Mouse (Mus musculus) ovary, postnatal 36 days (tissue): ENCODE data around the gene Acot12.

Source experiments
- DNase-seq: peaks from one replicate; pipeline ENCODE4 v3.0.0; 2022; ENCODE audit warnings: low spot score, mixed read lengths

Acot12 gene

GRCm38 (mm10) chr13:91741280-91742047, at the start of gene Acot12:
Acot12 (plus strand) TSS chr13:91741512.
- peak; percentile 46 for DNase-seq

DNA sequence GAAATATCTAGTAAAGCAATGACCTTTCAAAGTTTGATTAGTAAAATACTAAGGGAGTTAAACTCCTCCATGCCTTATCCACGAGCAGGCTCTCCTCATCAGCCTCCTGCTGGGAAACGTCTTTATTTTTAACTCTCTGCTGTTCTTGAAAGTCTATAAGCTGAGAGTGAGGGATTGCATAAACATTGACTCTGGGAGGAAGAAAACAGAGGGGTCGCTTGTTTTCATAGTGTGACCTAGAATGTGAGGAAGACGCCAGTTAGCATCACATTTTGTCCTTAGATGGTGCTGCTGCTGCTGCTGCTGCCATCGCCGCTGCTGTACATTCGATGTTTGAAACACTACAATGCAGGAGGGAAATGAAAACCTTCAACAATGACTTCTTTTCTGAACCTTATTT, 47.7 kb upstream of the Acot12 start:
- DNase-seq: no peak

DNA sequence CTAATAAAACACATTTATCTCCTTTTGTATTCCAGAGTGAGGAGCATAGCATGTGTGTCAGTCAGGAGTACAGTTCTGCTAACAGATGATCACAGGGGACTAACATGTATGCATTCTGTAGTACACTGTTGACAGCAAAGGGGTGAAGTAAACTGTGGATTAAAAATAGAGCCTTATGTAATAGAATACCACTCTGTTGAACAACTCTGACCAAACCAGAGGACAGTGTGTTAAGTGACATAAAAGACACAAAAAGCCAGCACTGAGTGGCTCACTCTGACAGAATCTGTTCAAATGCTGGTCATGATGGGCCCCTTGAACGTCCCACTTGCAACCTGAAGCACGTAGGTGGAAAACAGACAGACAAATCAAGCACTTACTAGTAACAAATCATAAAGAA, 45.9 kb upstream of the Acot12 start:
- DNase-seq: no peak

- DNase-seq: no peak
These were observed 45.1 kb upstream of the Acot12 start for GRCm38 (mm10) chr13:91696109-91696645.

GRCm38 (mm10) chr13:91697011-91697410, 44.3 kb upstream of the Acot12 start:
- DNase-seq: no peak

DNA sequence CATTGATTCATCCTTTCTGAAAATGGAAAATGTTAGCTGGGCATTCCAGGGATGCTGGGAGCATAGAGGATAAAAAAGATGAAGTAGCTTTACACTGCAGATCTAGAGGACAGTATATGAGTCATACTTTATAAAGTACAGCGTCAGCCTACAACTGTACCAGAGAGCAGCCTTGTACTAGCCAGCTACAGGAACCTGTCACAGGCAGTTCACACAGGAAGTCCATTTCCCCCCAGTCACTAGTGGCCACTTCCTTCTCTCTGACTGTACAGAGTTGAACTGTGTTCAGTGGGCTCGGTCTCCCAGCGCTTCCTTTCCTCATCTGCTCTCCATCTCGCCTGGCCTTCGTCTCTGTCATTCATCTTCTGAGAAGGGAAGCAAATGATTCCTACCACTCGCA, 39.0 kb upstream of the Acot12 start:
- DNase-seq: no peak

DNA sequence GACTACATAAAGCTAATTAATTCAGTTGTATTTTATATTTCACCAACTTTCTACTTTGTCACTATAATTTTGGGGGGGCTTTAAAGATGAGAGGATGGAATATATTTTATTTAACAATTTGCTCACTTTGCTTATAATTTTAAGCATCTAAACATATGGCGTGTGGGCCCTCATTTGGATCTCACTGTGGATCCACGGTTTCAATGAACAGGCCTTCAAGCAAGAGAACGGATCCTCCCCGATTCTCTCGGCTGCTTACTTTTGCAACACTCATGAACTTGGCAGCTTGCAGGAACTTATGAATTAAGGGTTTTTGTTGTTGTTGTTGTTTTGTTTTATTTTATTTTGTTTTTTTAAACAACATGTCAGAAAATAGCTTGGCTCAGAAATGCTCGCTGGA, 21.8 kb upstream of the Acot12 start:
- DNase-seq: no peak

- no peak for DNase-seq
These were observed 18.1 kb upstream of the Acot12 start for GRCm38 (mm10) chr13:91723108-91723735.

- no peak for DNase-seq
These were observed 17.6 kb upstream of the Acot12 start for GRCm38 (mm10) chr13:91723736-91724119.

DNA sequence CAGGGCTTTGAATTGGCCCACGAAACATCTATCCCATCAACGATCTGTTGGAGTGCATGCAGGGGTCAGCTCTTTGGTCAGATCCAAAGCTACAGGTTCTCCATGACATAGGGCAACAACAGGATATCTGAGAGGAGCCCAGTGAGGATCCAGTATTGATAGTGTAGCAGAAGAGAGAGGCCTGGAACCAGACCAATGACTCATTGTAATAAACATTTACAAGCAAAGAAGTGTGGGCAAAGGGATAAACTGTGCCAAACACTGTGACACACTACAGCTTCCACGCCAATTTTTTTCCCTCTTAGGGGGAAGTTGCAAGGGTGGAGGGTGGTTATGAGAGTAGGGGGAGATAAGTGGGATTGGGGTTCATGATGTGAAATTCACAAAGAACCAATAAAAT, 17.1 kb upstream of the Acot12 start:
- DNase-seq: no peak

DNA sequence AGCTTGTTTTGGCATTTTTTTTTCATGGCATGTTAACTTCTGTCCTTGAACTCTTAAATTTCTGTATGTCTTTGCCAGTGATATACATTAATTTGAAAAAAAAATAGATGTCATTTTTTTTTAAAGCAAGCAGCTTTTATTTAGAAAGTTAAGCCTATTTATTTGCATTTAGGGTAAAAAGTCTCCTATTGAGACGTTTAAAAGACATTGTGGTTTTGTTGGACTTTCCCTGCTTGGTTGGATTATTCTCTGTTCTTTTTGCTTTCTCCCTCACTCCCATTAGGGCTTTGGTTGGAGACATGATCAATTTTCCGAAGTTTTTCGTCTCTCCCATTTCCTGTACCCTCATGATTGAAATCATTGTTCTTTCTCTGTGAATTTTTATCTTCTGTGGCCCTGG, 16.2 kb upstream of the Acot12 start:
- DNase-seq: no peak

- DNase-seq: no peak
These were observed 13.4 kb upstream of the Acot12 start for GRCm38 (mm10) chr13:91727899-91728298.

GRCm38 (mm10) chr13:91737191-91737590, 4.1 kb upstream of the Acot12 start:
- no peak for DNase-seq

DNA sequence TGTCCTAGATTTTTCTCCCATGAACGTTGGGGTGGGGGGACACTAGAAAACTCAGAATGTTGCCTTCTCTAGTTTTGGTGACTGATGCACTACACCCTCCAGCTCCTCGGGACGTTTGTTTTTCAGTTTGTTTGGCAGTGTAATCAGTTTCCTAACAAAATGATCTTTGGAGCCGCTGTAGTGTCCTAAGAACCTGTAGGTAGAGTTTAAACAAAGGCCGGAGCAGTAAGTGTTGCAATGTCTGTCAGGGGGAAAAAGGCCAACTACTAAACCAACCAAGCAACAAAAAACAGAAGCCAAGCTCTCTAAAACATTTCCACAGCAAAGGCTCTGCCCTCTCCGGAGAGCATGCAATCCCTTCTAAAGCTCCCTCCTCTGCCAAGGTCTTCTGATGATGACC, 461 bp upstream of the Acot12 start:
- DNase-seq: no peak

GRCm38 (mm10) chr13:91743180-91743579, 1.9 kb downstream of the Acot12 start:
- DNase-seq: no peak

DNA sequence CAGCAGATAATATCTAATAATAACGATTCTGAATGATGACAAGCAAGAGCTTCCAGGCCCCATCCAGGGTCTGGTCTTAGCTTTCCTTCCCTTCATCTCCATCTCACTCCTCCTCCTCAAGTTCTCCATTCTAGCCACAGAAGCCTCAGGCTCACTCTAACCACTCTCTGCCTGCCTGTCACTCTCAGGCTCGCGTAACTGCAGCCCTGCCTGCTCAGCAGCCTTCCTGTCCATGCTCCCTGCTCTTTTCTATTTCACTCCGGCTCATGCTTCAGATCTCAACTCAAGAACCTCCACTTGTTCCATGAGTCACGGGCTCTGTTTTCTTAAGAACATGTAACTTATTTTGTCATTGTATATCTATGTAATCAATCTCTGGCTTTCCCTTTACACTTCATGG, 5.2 kb downstream of the Acot12 start:
- DNase-seq: no peak

DNA sequence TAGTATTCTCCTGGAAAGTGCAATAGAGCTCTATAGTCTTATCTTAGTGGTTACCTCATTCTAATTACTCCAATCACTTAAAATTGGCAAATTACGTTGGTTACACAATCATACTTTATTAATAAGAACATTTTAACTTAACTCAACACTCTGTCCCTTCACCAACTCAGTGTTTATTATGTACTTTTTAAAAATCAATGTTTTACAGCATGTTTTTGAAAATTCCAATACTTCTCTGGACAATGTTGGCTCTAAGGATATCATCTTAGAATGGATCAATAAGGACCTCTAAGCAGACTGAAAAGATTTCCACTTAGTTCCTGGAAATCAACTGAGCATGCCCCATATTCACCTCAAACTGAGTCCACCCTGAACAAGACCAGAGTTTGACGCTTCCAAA, 7.1 kb downstream of the Acot12 start:
- DNase-seq: no peak

DNA sequence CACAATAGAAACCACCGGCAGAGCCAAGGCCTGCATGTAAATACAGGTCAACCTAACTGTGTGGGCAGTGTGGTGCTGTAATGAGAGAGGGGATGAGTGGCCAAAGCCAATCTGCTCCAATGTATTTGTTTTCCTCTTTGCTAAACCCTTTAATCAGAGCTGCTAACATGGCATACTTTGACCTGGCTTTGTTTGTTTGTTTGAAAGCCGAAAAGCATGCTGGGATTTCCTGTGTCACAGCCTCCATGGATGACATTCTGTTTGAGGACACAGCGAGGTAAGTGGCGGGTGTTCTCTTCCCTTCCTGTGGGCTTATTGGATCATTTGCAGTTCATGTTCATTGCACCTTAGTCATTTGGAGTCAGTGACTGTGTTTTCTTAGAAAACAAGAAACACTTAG, 8.7 kb downstream of the Acot12 start:
- no peak for DNase-seq

DNA sequence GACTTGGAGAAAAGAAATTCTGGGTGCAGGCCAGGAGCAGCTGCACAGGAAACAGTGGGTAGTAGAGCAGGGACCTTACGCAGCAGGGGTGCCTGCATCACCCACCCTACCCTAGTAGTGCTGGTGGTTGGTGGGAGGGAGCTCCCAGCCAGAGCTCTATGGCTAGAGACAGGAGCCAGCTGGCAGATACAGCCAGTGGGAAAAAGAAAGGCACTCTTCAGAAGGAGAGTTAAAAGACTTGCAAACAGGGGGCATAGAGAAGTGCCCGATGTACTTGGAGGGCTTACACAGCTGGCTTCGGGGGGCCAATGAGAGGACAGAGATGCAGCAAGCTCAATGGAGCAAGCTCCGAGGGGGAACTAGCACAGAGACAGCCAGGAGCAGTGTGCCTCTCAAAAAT, 12.4 kb downstream of the Acot12 start:
- no peak for DNase-seq

DNA sequence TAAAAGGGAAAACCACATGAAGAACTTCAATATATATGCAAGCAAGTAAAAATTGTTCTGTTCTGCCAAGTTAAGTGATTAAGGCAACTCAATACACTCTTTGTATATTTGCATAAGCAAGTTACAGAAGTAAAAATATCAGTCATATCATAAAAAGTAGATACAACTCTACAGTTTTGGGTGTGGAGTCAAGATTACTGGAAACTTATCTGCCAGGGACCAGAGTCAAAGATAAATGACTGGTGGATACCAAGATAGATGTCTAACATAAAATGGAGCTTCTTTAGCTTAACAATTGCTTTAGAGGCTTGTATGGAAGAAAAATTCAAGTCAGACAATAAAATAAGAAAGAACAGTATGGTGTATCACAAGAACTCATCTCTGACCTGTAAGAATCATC, 13.4 kb downstream of the Acot12 start:
- DNase-seq: no peak

DNA sequence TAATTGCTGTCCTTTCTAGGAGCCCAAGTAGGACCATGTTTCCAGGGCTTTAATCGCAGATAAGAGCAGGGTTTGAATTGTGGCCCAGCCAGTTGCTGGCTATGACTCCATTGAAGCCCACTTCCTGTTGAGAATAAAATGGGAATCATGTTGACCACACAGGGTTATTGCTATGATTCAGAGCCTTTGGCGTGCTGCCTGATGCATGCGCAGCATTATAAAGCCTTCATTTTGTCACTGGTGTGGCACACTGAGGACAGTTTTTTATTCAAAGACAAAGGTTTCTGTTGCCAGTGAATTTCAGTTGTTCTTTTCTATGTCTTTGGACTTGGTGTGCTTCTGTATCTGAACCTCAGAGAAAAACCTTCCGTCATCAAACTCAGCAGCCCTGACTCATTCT, 14.9 kb downstream of the Acot12 start:
- no peak for DNase-seq

- no peak for DNase-seq
These were observed 17.2 kb downstream of the Acot12 start for GRCm38 (mm10) chr13:91758316-91759048.

DNA sequence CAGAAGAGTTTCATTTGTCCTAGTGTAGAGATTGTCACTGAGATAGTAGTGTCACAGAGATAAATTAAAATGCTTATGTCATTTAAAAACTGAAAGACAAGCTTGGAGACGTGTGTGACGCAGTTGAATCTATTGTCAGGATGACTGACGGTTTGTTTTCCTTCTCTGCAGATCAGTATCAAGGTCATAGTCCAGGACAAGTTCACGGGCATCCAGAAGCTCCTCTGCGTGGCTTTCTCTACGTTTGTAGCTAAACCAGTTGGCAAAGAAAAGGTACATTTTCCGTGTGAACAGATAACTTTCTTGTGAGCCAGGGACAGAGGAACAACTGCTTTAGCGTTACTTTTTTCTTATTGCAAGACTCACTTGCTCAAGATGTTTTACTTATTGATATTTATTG, 18.5 kb downstream of the Acot12 start:
- no peak for DNase-seq
